Mouse (Mus musculus) CH12.LX (cell line): ENCODE data around the gene Syne1. TPM values are rescaled to one million over a fixed set of nuclear protein-coding genes. Genes with fewer than 3 reads are reported as not detected.

Source experiments
- DNase-seq: peaks from one replicate; pipeline ENCODE4 v3.0.0-alpha.2; 2013; ENCODE audit errors: extremely low read depth
- H3K27ac ChIP-seq: 2 replicates; pipeline ENCODE4 v1.5.1; 2012; ENCODE audit warnings: low read depth, mild to moderate bottlenecking, control low read depth, moderate library complexity; ENCODE audit not compliant: insufficient read depth
- H3K27me3 ChIP-seq: replicated peaks from 2 replicates; pipeline ENCODE3; 2012; ENCODE audit warnings: inconsistent platforms
- H3K36me3 ChIP-seq, 2 experiments: replicated peaks in 1 of 2; 2 replicates each; pipeline versions ENCODE3 to v1.6.1; 2012; ENCODE audit warnings: inconsistent platforms in 1 of 2, low read length in 1 of 2, mild to moderate bottlenecking in 1 of 2, mixed read lengths in 1 of 2, moderate library complexity in 1 of 2; ENCODE audit not compliant: control insufficient read depth in 1 of 2, insufficient read depth in 1 of 2
- H3K4me1 ChIP-seq, 2 experiments: 2 replicates each; pipeline ENCODE4 v1.6.1; 2012; ENCODE audit warnings: inconsistent platforms in 1 of 2, moderate library complexity in 1 of 2; ENCODE audit not compliant: insufficient read depth in 2 of 2, control insufficient read depth in 1 of 2
- H3K4me2 ChIP-seq: 2 replicates; pipeline ENCODE4 v1.6.1; 2012; ENCODE audit warnings: low read depth, mild to moderate bottlenecking, control low read depth; ENCODE audit not compliant: poor library complexity, insufficient read depth, severe bottlenecking
- H3K4me3 ChIP-seq, 3 experiments: fragments of 150-350 bp in 1 of 3; sonication (generic) in 1 of 3; replicated peaks in 1 of 3; 2 replicates each; pipeline versions ENCODE3 to v1.5.1; 2011 to 2012; ENCODE audit warnings: low read depth in 2 of 3, low read length in 2 of 3, mild to moderate bottlenecking in 2 of 3, moderate library complexity in 2 of 3, control low read depth in 1 of 3, improper control_type of control experiment in 1 of 3, inconsistent platforms in 1 of 3, mixed read lengths in 1 of 3; ENCODE audit not compliant: poor library complexity in 1 of 3
- H3K79me2 ChIP-seq: replicated peaks from 2 replicates; pipeline ENCODE4 v1.6.1; 2012; ENCODE audit warnings: mild to moderate bottlenecking, moderate library complexity; ENCODE audit not compliant: control insufficient read depth, poor library complexity, insufficient read depth, severe bottlenecking; ENCODE audit errors: extremely low read depth
- H3K9ac ChIP-seq: 2 replicates; pipeline ENCODE4 v1.6.1; 2012; ENCODE audit warnings: low read depth, mild to moderate bottlenecking, control low read depth, moderate library complexity; ENCODE audit not compliant: insufficient read depth
- H3K9me3 ChIP-seq: replicated peaks from 2 replicates; pipeline ENCODE3; 2012; ENCODE audit warnings: low read length, inconsistent platforms, mixed read lengths
- BHLHE40 ChIP-seq: IDR thresholded peaks from 2 replicates; pipeline ENCODE4 v1.6.1; 2011; ENCODE audit warnings: mild to moderate bottlenecking, low read depth, low read length, improper control_type of control experiment
- CHD2 ChIP-seq: IDR thresholded peaks from 2 replicates; pipeline ENCODE4 v1.6.1; 2011; ENCODE audit warnings: low read length, improper control_type of control experiment
- CTCF ChIP-seq, 2 experiments: IDR thresholded peaks in 1 of 2; conservative IDR thresholded peaks in 1 of 2; 2 replicates each; pipeline ENCODE4 v1.5.1; 2011 to 2012; ENCODE audit warnings: low read depth in 2 of 2, low read length in 2 of 2, improper control_type of control experiment in 1 of 2, inconsistent platforms in 1 of 2, mild to moderate bottlenecking in 1 of 2, moderate library complexity in 1 of 2
- E2F4 ChIP-seq: IDR thresholded peaks from 2 replicates; pipeline ENCODE4 v1.6.1; 2011; ENCODE audit warnings: low read depth, low read length, improper control_type of control experiment; ENCODE audit not compliant: insufficient replicate concordance
- ELF1 ChIP-seq: IDR thresholded peaks from 2 replicates; pipeline ENCODE4 v1.6.1; 2014; ENCODE audit warnings: low read depth, mild to moderate bottlenecking, inconsistent platforms, low read length, improper control_type of control experiment
- JUN ChIP-seq: IDR thresholded peaks from 2 replicates; pipeline ENCODE4 v1.6.1; 2011; ENCODE audit warnings: low read depth, mild to moderate bottlenecking, low read length, improper control_type of control experiment, moderate library complexity; ENCODE audit not compliant: insufficient read depth
- JUND ChIP-seq: conservative IDR thresholded peaks from 2 replicates; pipeline ENCODE4 v1.6.1; 2011; ENCODE audit warnings: low read depth, low read length, improper control_type of control experiment
- MAFK ChIP-seq: IDR thresholded peaks from 2 replicates; pipeline ENCODE4 v1.6.1; 2011; ENCODE audit warnings: low read length, improper control_type of control experiment; ENCODE audit not compliant: insufficient replicate concordance
- MYC ChIP-seq: IDR thresholded peaks from 2 replicates; pipeline ENCODE4 v1.6.1; 2011; ENCODE audit warnings: low read depth, mild to moderate bottlenecking, improper control_type of control experiment, low read length
- PAX5 ChIP-seq: IDR thresholded peaks from 2 replicates; pipeline ENCODE4 v1.6.1; 2012; ENCODE audit warnings: low read length, inconsistent platforms, mixed read lengths
- RAD21 ChIP-seq: IDR thresholded peaks from 2 replicates; pipeline ENCODE4 v1.6.1; 2011; ENCODE audit warnings: low read depth, mild to moderate bottlenecking, low read length, improper control_type of control experiment, moderate library complexity
- TBP ChIP-seq: conservative IDR thresholded peaks from 2 replicates; pipeline ENCODE4 v1.6.1; 2011; ENCODE audit warnings: low read depth, low read length, improper control_type of control experiment
- TCF12 ChIP-seq: IDR thresholded peaks from 2 replicates; pipeline ENCODE4 v1.6.1; 2014; ENCODE audit warnings: low read depth, mild to moderate bottlenecking, inconsistent platforms, low read length, improper control_type of control experiment
- UBTF ChIP-seq: IDR thresholded peaks from 2 replicates; pipeline ENCODE4 v1.6.1; 2012; ENCODE audit warnings: low read depth, mild to moderate bottlenecking, inconsistent platforms, low read length, improper control_type of control experiment, moderate library complexity
- ZC3H11A ChIP-seq: IDR thresholded peaks from 2 replicates; pipeline ENCODE4 v1.6.1; 2012; ENCODE audit warnings: low read depth, mild to moderate bottlenecking, inconsistent platforms, low read length, improper control_type of control experiment
- ZKSCAN1 ChIP-seq: IDR thresholded peaks from 2 replicates; pipeline ENCODE4 v1.6.1; 2012; ENCODE audit warnings: low read depth, inconsistent platforms, low read length, improper control_type of control experiment, borderline replicate concordance
- dilution Hi-C: fragments of 300-500 bp; cut with MboI; formaldehyde crosslinking; loops from 2 replicates; pipeline ENCODE4 v1.14.3; 2020; ENCODE audit warnings: low sequenced_read_pairs; ENCODE audit not compliant: extremely low pct_unique_long_range_greater_than_20kb, extremely low pct_ligation_motif_present
- in situ Hi-C: fragments of 300-500 bp; cut with MboI; formaldehyde crosslinking; loops from 3 replicates; pipeline ENCODE4 v1.14.3; 2019; ENCODE audit warnings: low sequenced_read_pairs, low pct_ligation_motif_present, low pct_unique_long_range_greater_than_20kb, mixed read lengths
- polyA plus RNA-seq: library from polyadenylated mRNA; unstranded; fragments of >175 nt; gene quantifications from 2 replicates; pipeline ENCODE4 v1.2.1, GENCODE M21; 2012; ENCODE audit warnings: low read depth; ENCODE audit not compliant: insufficient read length
- total RNA-seq, 2 experiments: library from RNA; depleted of rRNA; stranded (reverse); fragments of 300-350 nt in 1 of 2; fragments of >200 nt in 1 of 2; gene quantifications; 2 replicates each; pipeline ENCODE4 v1.2.3; 2012 to 2014

The Syne1 gene
- total and polyA plus RNA-seq, 3 experiments = 3.1 to 7.6 (median 3.6) TPM

DNA sequence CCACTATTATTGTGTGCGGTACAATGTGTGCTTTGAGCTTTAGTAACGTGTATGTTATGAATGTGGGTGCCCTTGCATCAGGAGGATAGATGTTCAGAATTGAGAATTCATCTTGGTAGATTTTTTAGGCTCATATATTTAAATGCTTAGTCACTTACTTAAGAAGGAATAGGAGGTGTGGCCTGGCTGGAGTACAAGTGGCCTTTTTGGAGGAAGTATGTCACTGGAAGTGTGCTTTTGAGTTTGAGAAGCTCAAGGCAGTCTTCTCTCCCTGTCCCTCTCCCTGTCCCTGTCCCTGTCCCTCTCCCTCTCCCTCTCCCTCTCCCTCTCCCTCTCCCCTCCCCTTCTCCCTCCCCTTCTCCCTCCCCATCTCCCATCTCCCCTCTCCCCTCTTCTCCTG, 39.8 kb upstream of the Syne1 start:
- Histone ChIP-seq H3K4me2 (no peak overlapping the region), H3K27ac (no peak overlapping the region), H3K27me3 (no peaks in the 10 kb centered on the region), H3K4me3 (no peak overlapping the region), H3K9me3 (no peaks in the 10 kb centered on the region), H3K9ac (no peak overlapping the region), H3K36me3 (no peaks in the 10 kb centered on the region), H3K4me1 (no peaks in the 10 kb centered on the region), H3K79me2 (no peaks in the 10 kb centered on the region)
- DNase-seq = no peak
- TF ChIP-seq JUND = no peak
- no peak for TF ChIP-seq CHD2
- TF ChIP-seq MAFK = no peak
- dilution Hi-C loops = no loop called here
- in situ Hi-C loops = loop anchor here (10.0 kb wide), 1 partner anchor 204 kb away; no protein-coding TSS in a partner anchor

DNA sequence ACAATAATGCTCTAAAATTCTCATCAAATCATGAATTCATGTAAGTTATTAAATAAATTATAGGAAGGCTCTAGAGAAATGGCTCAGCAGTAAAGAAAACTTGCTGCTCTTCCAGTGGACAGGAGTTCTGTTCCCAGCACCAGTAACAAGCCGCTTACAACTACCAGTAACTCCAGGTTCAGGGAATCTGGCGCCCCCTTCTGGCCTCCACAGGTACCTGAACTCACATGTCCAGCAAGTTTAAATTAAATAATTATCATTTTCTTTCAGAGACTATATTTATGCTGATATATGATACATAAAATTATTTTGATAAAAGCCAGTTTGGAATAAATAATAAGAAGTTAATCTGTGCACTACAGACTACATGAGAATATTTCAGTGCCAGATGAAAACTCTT, 22.0 kb upstream of the Syne1 start:
- no peaks in the 10 kb centered on the region for H3K27me3 ChIP-seq
- in situ Hi-C loops = no loop called here
- H3K4me1 ChIP-seq = no peaks in the 10 kb centered on the region

DNA sequence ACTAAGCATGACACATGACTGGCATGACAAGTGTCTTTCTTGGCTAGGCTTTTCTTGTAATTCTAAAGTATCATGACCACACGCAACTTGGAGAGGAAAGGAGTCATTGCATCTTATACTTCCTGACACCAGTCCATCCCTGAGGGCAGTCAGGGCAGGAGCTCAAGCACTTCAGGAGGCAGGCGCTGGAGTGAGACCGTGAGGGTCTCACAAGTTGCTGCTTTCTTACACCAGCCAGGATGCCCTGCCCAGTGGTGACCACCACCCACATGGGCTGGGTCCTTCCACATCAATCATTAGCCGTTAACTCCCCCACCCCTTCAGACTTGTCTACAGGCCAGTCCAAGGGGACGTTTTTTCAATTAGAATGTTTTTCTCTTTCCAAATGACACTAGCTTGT, 20.1 kb upstream of the Syne1 start:
- TF ChIP-seq ZC3H11A = no peak
- TF ChIP-seq TBP = no peak
- TF ChIP-seq ELF1 = no peak
- no peak for TF ChIP-seq BHLHE40
- TF ChIP-seq TCF12 = no peak
- TF ChIP-seq JUND = no peak
- no peak for TF ChIP-seq PAX5
- TF ChIP-seq ZKSCAN1 = no peak
- TF ChIP-seq RAD21 = no peak
- no peak for TF ChIP-seq JUN
- in situ Hi-C loops = no loop called here
- DNase-seq = no peak
- Histone ChIP-seq H3K27ac (no peak overlapping the region), H3K9me3 (no peaks in the 10 kb centered on the region), H3K4me2 (no peak overlapping the region), H3K4me1 (no peaks in the 10 kb centered on the region), H3K27me3 (no peaks in the 10 kb centered on the region), H3K79me2 (no peaks in the 10 kb centered on the region), H3K36me3 (no peaks in the 10 kb centered on the region), H3K9ac (no peak overlapping the region), H3K4me3 (no peak overlapping the region)
- dilution Hi-C loops = no loop called here

More for the DNA sequence above, 22.0 kb upstream of the Syne1 start:
- Histone ChIP-seq H3K4me3 (no peak overlapping the region), H3K9ac (no peak overlapping the region), H3K27ac (no peak overlapping the region), H3K36me3 (no peaks in the 10 kb centered on the region), H3K9me3 (no peaks in the 10 kb centered on the region), H3K4me2 (no peak overlapping the region), H3K79me2 (no peaks in the 10 kb centered on the region)
- TF ChIP-seq JUN = no peak
- TF ChIP-seq MYC = no peak
- peak in 1 of 2 experiments; percentile 42; a peak in 3 of 4 replicates for TF ChIP-seq CTCF (conservative IDR thresholded peaks at IDR 0.05 in 1 of 2, IDR thresholded peaks at IDR 0.05 in 1 of 2; ENCODE audit: low read depth in 2 of 2, low read length in 2 of 2)
- TF ChIP-seq UBTF = no peak
- no peak for TF ChIP-seq E2F4
- DNase-seq = no peak
- dilution Hi-C loops = no loop called here
